Mouse (Mus musculus) liver, embryonic 12.5 days (tissue): ENCODE results near the gene Stk11. TPM values are rescaled to one million over a fixed set of nuclear protein-coding genes. Genes with fewer than 3 reads are reported as not detected.

Experiments
- ATAC-seq: fragments of 200-750 bp; cut with Nextera tagmentation; 2 replicates; pipeline ENCODE4 v1.8.0; 2017; ENCODE audit warnings: moderate number of reproducible peaks, mild to moderate bottlenecking, moderate library complexity
- H3K27ac ChIP-seq: fragments of 300-500 bp; sonication (generic); 2 replicates; pipeline ENCODE4 v1.5.1; 2016; ENCODE audit warnings: mild to moderate bottlenecking
- H3K27me3 ChIP-seq: fragments of 300-500 bp; sonication (generic); replicated peaks from 2 replicates; pipeline ENCODE4 v1.6.1; 2016; ENCODE audit warnings: mild to moderate bottlenecking, moderate library complexity
- H3K36me3 ChIP-seq: fragments of 300-500 bp; sonication (generic); 2 replicates; pipeline ENCODE4 v1.6.1; 2016; ENCODE audit warnings: mild to moderate bottlenecking, moderate library complexity
- H3K4me1 ChIP-seq: fragments of 300-500 bp; sonication (generic); 2 replicates; pipeline ENCODE4 v1.6.1; 2016
- H3K4me2 ChIP-seq: fragments of 300-500 bp; sonication (generic); 2 replicates; pipeline ENCODE4 v1.6.1; 2016; ENCODE audit warnings: mild to moderate bottlenecking, moderate library complexity
- H3K4me3 ChIP-seq: fragments of 300-500 bp; sonication (generic); 2 replicates; pipeline ENCODE4 v1.5.1; 2016; ENCODE audit warnings: mild to moderate bottlenecking, moderate library complexity
- H3K9ac ChIP-seq: fragments of 300-500 bp; sonication (generic); 2 replicates; pipeline ENCODE4 v1.6.1; 2016; ENCODE audit warnings: mild to moderate bottlenecking, moderate library complexity
- H3K9me3 ChIP-seq: fragments of 300-500 bp; sonication (generic); replicated peaks from 2 replicates; pipeline ENCODE4 v1.6.1; 2016; ENCODE audit warnings: mild to moderate bottlenecking, moderate library complexity
- WGBS: fragments of 180-500 bp; shearing (Covaris S2); methylation state at CpG from one replicate; pipeline ENCODE4 v1.1.7; 2016; ENCODE audit not compliant: insufficient replicate concordance; 5-methylcytosine and 5-hydroxymethylcytosine counted together
- polyA plus RNA-seq: library from polyadenylated mRNA; unstranded; fragments of >200 nt; fragmentation: Nextera tagmentation; extraction: Ambion mirVana; gene quantifications from 2 replicates; pipeline ENCODE4 v1.2.1, GENCODE M21; 2016

Gene Stk11
- polyA plus RNA-seq, 1 experiment from 2014 or later: 18.6 TPM

GRCm38 (mm10) chr10:80140666-80141035 lies 25.0 kb downstream of the Stk11 start, which contains the start of gene Cbarp:
Cbarp (minus strand) TSS chr10:80140835.
- Histone ChIP-seq H3K9ac (peak within 1 kb of the TSS; percentile 71), H3K27ac (peak within 1 kb of the TSS; percentile 94), H3K4me1 (peaks cover 86% of the 10 kb centered on the region), H3K4me3 (peak within 1 kb of the TSS; percentile 76), H3K27me3 (peaks cover 44% of the 10 kb centered on the region), H3K36me3 (peaks cover 25% of the 10 kb centered on the region), H3K9me3 (no peaks in the 10 kb centered on the region), H3K4me2 (peak within 1 kb of the TSS; percentile 97)
- WGBS: 70% methylated on average over 10 of the region's 10 CpGs
- ATAC-seq: no peak

GRCm38 (mm10) chr10:80141243-80141642 lies 25.6 kb downstream of the Stk11 start:
- WGBS: 0% methylated on average over 29 of the region's 29 CpGs
- Histone ChIP-seq H3K9ac (peak overlapping the region; percentile 71), H3K27ac (peak overlapping the region; percentile 94), H3K4me3 (peak overlapping the region; percentile 76), H3K4me2 (peak overlapping the region; percentile 90), H3K9me3 (no peaks in the 10 kb centered on the region), H3K4me1 (peaks cover 92% of the 10 kb centered on the region), H3K27me3 (peaks cover 38% of the 10 kb centered on the region), H3K36me3 (peaks cover 30% of the 10 kb centered on the region)
- ATAC-seq: peak; percentile 80

GRCm38 (mm10) chr10:80141786-80142529 lies 26.4 kb downstream of the Stk11 start:
- H3K27me3 ChIP-seq: peaks cover 31% of the 10 kb centered on the region
- WGBS: under 1% methylated on average over 43 of the region's 43 CpGs
- peak overlapping the region; percentile 90 for H3K4me2 ChIP-seq
- H3K27ac ChIP-seq: peak overlapping the region; percentile 94
- no peaks in the 10 kb centered on the region for H3K9me3 ChIP-seq
- peak overlapping the region; percentile 76 for H3K4me3 ChIP-seq
- peak; percentile 81 for ATAC-seq
- H3K36me3 ChIP-seq: peaks cover 36% of the 10 kb centered on the region
- peak overlapping the region; percentile 88 for H3K9ac ChIP-seq
- peaks cover 92% of the 10 kb centered on the region for H3K4me1 ChIP-seq

GRCm38 (mm10) chr10:80142530-80142925 lies 26.9 kb downstream of the Stk11 start:
- Histone ChIP-seq H3K27ac (peak overlapping the region; percentile 94), H3K9me3 (no peaks in the 10 kb centered on the region), H3K4me2 (peak overlapping the region; percentile 90), H3K4me1 (peaks cover 92% of the 10 kb centered on the region), H3K27me3 (peaks cover 25% of the 10 kb centered on the region), H3K9ac (peak overlapping the region; percentile 88), H3K4me3 (peak overlapping the region; percentile 76), H3K36me3 (peaks cover 38% of the 10 kb centered on the region)
- ATAC-seq: peak; percentile 19; the same call in 1 of the 2 replicates
- WGBS: under 1% methylated on average over 15 of the region's 15 CpGs

- Histone ChIP-seq H3K9me3 (no peaks in the 10 kb centered on the region), H3K4me1 (peaks cover 89% of the 10 kb centered on the region), H3K4me3 (peak overlapping the region; percentile 76; the same call in 1 of the 2 replicates), H3K36me3 (peaks cover 38% of the 10 kb centered on the region), H3K9ac (no peak overlapping the region), H3K27me3 (peaks cover 14% of the 10 kb centered on the region), H3K4me2 (peak overlapping the region; percentile 90), H3K27ac (no peak overlapping the region; the same call in 1 of the 2 replicates)
- ATAC-seq: no peak
- 86% methylated on average over 7 of the region's 7 CpGs for WGBS
Measured at GRCm38 (mm10) chr10:80143664-80144063, 28.1 kb downstream of the Stk11 start.

GRCm38 (mm10) chr10:80144159-80144558 lies 28.6 kb downstream of the Stk11 start:
- peaks cover 9% of the 10 kb centered on the region for H3K27me3 ChIP-seq
- H3K36me3 ChIP-seq: peaks cover 38% of the 10 kb centered on the region
- no peaks in the 10 kb centered on the region for H3K9me3 ChIP-seq
- WGBS: 90% methylated on average over 12 of the region's 12 CpGs
- peaks cover 84% of the 10 kb centered on the region for H3K4me1 ChIP-seq
- H3K4me2 ChIP-seq: no peak overlapping the region
- peak overlapping the region; percentile 57; the same call in 1 of the 2 replicates for H3K27ac ChIP-seq
- no peak overlapping the region for H3K4me3 ChIP-seq
- ATAC-seq: no peak
- H3K9ac ChIP-seq: 0 out of 2 replicates have a peak overlapping the region, but pooled peaks have one; percentile 91

GRCm38 (mm10) chr10:80144864-80145838 lies 29.5 kb downstream of the Stk11 start:
- Histone ChIP-seq H3K4me1 (peaks cover 81% of the 10 kb centered on the region), H3K36me3 (peaks cover 43% of the 10 kb centered on the region), H3K4me2 (peak overlapping the region; percentile 98), H3K27ac (peak overlapping the region; percentile 98), H3K27me3 (no peaks in the 10 kb centered on the region; the same call in 1 of the 2 replicates), H3K4me3 (peak overlapping the region; percentile 5; the same call in 1 of the 2 replicates), H3K9me3 (no peaks in the 10 kb centered on the region), H3K9ac (peak overlapping the region; percentile 91)
- no peak for ATAC-seq
- WGBS: 78% methylated on average over 20 of the region's 20 CpGs

GRCm38 (mm10) chr10:80145896-80146295 lies 30.3 kb downstream of the Stk11 start:
- Histone ChIP-seq H3K4me3 (peak overlapping the region; percentile 5; the same call in 1 of the 2 replicates), H3K27ac (peak overlapping the region; percentile 98), H3K36me3 (peaks cover 50% of the 10 kb centered on the region), H3K4me1 (peaks cover 81% of the 10 kb centered on the region), H3K4me2 (peak overlapping the region; percentile 98), H3K9ac (peak overlapping the region; percentile 91), H3K9me3 (no peaks in the 10 kb centered on the region), H3K27me3 (no peaks in the 10 kb centered on the region)
- no peak for ATAC-seq
- 68% methylated on average over 6 of the region's 6 CpGs for WGBS

- H3K9me3 ChIP-seq: no peaks in the 10 kb centered on the region
- H3K4me1 ChIP-seq: peaks cover 82% of the 10 kb centered on the region
- H3K4me3 ChIP-seq: 0 out of 2 replicates have a peak overlapping the region, but pooled peaks have one; percentile 85
- no peaks in the 10 kb centered on the region for H3K27me3 ChIP-seq
- ATAC-seq: no peak
- H3K27ac ChIP-seq: peak overlapping the region; percentile 98
- peaks cover 57% of the 10 kb centered on the region for H3K36me3 ChIP-seq
- WGBS: 61% methylated on average over 4 of the region's 4 CpGs
- H3K4me2 ChIP-seq: peak overlapping the region; percentile 98
- H3K9ac ChIP-seq: peak overlapping the region; percentile 91
Measured at GRCm38 (mm10) chr10:80146568-80147011, 31.0 kb downstream of the Stk11 start.

GRCm38 (mm10) chr10:80147146-80147718 lies 31.6 kb downstream of the Stk11 start:
- Histone ChIP-seq H3K9me3 (no peaks in the 10 kb centered on the region), H3K9ac (peak overlapping the region; percentile 91), H3K4me2 (peak overlapping the region; percentile 98), H3K36me3 (peaks cover 64% of the 10 kb centered on the region), H3K4me1 (peaks cover 85% of the 10 kb centered on the region), H3K27ac (peak overlapping the region; percentile 98), H3K4me3 (peak overlapping the region; percentile 85), H3K27me3 (no peaks in the 10 kb centered on the region)
- ATAC-seq: no peak
- WGBS: 23% methylated on average over 5 of the region's 5 CpGs
